Mouse (Mus musculus) erythroblast, embryonic 14.5 days (primary cell): ENCODE data around the gene Aff3.

ENCODE experiments used
- GATA1 ChIP-seq: IDR thresholded peaks from 2 replicates; pipeline ENCODE4 v1.6.1; 2012; ENCODE audit warnings: low read length, inconsistent platforms, mixed read lengths
- TAL1 ChIP-seq: IDR thresholded peaks from 3 replicates; pipeline ENCODE4 v1.6.1; 2012; ENCODE audit warnings: low read length, inconsistent platforms, mixed read lengths

GRCm38 (mm10) chr1:38439751-38440470 lies 224.8 kb downstream of the Aff3 start:
- TF ChIP-seq GATA1 (no peak), TAL1 (no peak)
